Mouse (Mus musculus) forebrain, embryonic 11.5 days (tissue): ENCODE measurements around the gene Fgf8. TPM values are rescaled to one million over a fixed set of nuclear protein-coding genes. Genes with fewer than 3 reads are reported as not detected.

ENCODE experiments used
- ATAC-seq: fragments of 200-750 bp; cut with Nextera tagmentation; replicated peaks from 2 replicates; pipeline ENCODE4 v1.8.0; 2017; ENCODE audit warnings: moderate TSS enrichment; ENCODE audit not compliant: low FRiP score
- DNase-seq: peaks from one replicate; pipeline ENCODE4 v3.0.0-alpha.2; 2017; ENCODE audit warnings: low spot score
- H3K27ac ChIP-seq: fragments of 300-500 bp; sonication (generic); 2 replicates; pipeline ENCODE4 v1.5.1; 2014; ENCODE audit warnings: low read depth, low read length
- H3K27me3 ChIP-seq: fragments of 300-500 bp; sonication (generic); 2 replicates; pipeline ENCODE4 v1.6.1; 2014; ENCODE audit warnings: mild to moderate bottlenecking, low read length, mixed read lengths; ENCODE audit not compliant: control insufficient read depth, insufficient read depth
- H3K36me3 ChIP-seq: fragments of 300-500 bp; sonication (generic); 2 replicates; pipeline ENCODE4 v1.6.1; 2014; ENCODE audit warnings: mild to moderate bottlenecking, low read length, moderate library complexity, mixed read lengths; ENCODE audit not compliant: control insufficient read depth, insufficient read depth
- H3K4me1 ChIP-seq: fragments of 300-500 bp; sonication (generic); replicated peaks from 2 replicates; pipeline ENCODE4 v1.6.1; 2014; ENCODE audit warnings: low read length, mixed read lengths; ENCODE audit not compliant: control insufficient read depth, insufficient read depth
- H3K4me2 ChIP-seq: fragments of 300-500 bp; sonication (generic); 2 replicates; pipeline ENCODE4 v1.6.1; 2014; ENCODE audit warnings: low read depth, mild to moderate bottlenecking, low read length, moderate library complexity, mixed read lengths; ENCODE audit not compliant: severe bottlenecking
- H3K4me3 ChIP-seq: fragments of 300-500 bp; sonication (generic); 2 replicates; pipeline ENCODE4 v1.5.1; 2014; ENCODE audit warnings: low read depth, low read length
- H3K9ac ChIP-seq: fragments of 300-500 bp; sonication (generic); 2 replicates; pipeline ENCODE4 v1.6.1; 2014; ENCODE audit warnings: low read length
- H3K9me3 ChIP-seq: fragments of 300-500 bp; sonication (generic); 2 replicates; pipeline ENCODE4 v1.6.1; 2016; ENCODE audit warnings: low read length, mixed read lengths; ENCODE audit not compliant: control insufficient read depth
- WGBS: fragments of 180-500 bp; shearing (Covaris S2); extraction: QIAGEN DNeasy Blood & Tissue Kit; methylation state at CpG from one replicate; pipeline ENCODE4 v1.1.7; 2014; 5-methylcytosine and 5-hydroxymethylcytosine counted together
- polyA plus RNA-seq: library from polyadenylated mRNA; unstranded; fragments of >200 nt; fragmentation: Nextera tagmentation; extraction: Ambion mirVana; gene quantifications from 2 replicates; pipeline ENCODE4 v1.2.1, GENCODE M21; 2014

The Fgf8 gene
- polyA plus RNA-seq, 1 experiment from 2014 or later, result 18.3 TPM

- no peaks in the 10 kb centered on the region for H3K36me3 ChIP-seq
- WGBS, result 6% methylated on average over 19 of the region's 23 CpGs
- peak overlapping the region; percentile 27 for H3K9ac ChIP-seq
- peak overlapping the region; percentile 13; the same call in 1 of the 2 replicates for H3K4me3 ChIP-seq
- H3K27me3 ChIP-seq, result peaks cover 93% of the 10 kb centered on the region
- no peak overlapping the region for H3K27ac ChIP-seq
- peak; percentile 57 for DNase-seq
- peak overlapping the region; percentile 44 for H3K4me2 ChIP-seq
- ATAC-seq, result no peak; the same call in 1 of the 2 replicates
- no peaks in the 10 kb centered on the region for H3K9me3 ChIP-seq
- H3K4me1 ChIP-seq, result peaks cover 11% of the 10 kb centered on the region
Measured at GRCm38 (mm10) chr19:45737208-45737845, 5.4 kb downstream of the Fgf8 start.

- Histone ChIP-seq H3K27ac (no peak overlapping the region), H3K4me3 (peak overlapping the region; percentile 13; the same call in 1 of the 2 replicates), H3K4me2 (peak overlapping the region; percentile 44), H3K9ac (peak overlapping the region; percentile 27), H3K27me3 (peaks cover 91% of the 10 kb centered on the region), H3K36me3 (no peaks in the 10 kb centered on the region), H3K4me1 (peaks cover 8% of the 10 kb centered on the region), H3K9me3 (no peaks in the 10 kb centered on the region)
- DNase-seq (peak; percentile 75), ATAC-seq (no peak)
- WGBS, result under 1% methylated on average over 28 of the region's 28 CpGs
Measured at GRCm38 (mm10) chr19:45736855-45737207, 5.9 kb downstream of the Fgf8 start.

GRCm38 (mm10) chr19:45736241-45736640 lies 6.5 kb downstream of the Fgf8 start:
- WGBS, result 56% methylated on average over 1 of the region's 1 CpGs
- Histone ChIP-seq H3K27ac (no peak overlapping the region), H3K27me3 (peaks cover 87% of the 10 kb centered on the region), H3K36me3 (no peaks in the 10 kb centered on the region), H3K4me1 (peaks cover 8% of the 10 kb centered on the region), H3K4me3 (no peak overlapping the region), H3K9me3 (no peaks in the 10 kb centered on the region), H3K4me2 (no peak overlapping the region), H3K9ac (no peak overlapping the region)
- DNase-seq (no peak), ATAC-seq (no peak)

GRCm38 (mm10) chr19:45734762-45735161 lies 8.0 kb downstream of the Fgf8 start:
- H3K4me2 ChIP-seq, result no peak overlapping the region
- H3K9me3 ChIP-seq, result no peaks in the 10 kb centered on the region
- no peak for ATAC-seq
- H3K36me3 ChIP-seq, result no peaks in the 10 kb centered on the region
- H3K27ac ChIP-seq, result no peak overlapping the region
- H3K4me3 ChIP-seq, result no peak overlapping the region
- H3K9ac ChIP-seq, result no peak overlapping the region
- peaks cover 74% of the 10 kb centered on the region for H3K27me3 ChIP-seq
- WGBS, result 39% methylated on average over 7 of the region's 7 CpGs
- H3K4me1 ChIP-seq, result peaks cover 5% of the 10 kb centered on the region
- DNase-seq, result no peak

GRCm38 (mm10) chr19:45734191-45734590 lies 8.5 kb downstream of the Fgf8 start:
- H3K9ac ChIP-seq, result no peak overlapping the region
- no peak overlapping the region for H3K27ac ChIP-seq
- DNase-seq (no peak), ATAC-seq (no peak)
- no peak overlapping the region for H3K4me2 ChIP-seq
- H3K36me3 ChIP-seq, result no peaks in the 10 kb centered on the region
- peaks cover 68% of the 10 kb centered on the region for H3K27me3 ChIP-seq
- no peaks in the 10 kb centered on the region for H3K9me3 ChIP-seq
- no peak overlapping the region for H3K4me3 ChIP-seq
- H3K4me1 ChIP-seq, result peaks cover 5% of the 10 kb centered on the region
- 67% methylated on average over 5 of the region's 5 CpGs for WGBS

GRCm38 (mm10) chr19:45733564-45733963 lies 9.2 kb downstream of the Fgf8 start:
- Histone ChIP-seq H3K36me3 (no peaks in the 10 kb centered on the region), H3K9ac (no peak overlapping the region), H3K27ac (no peak overlapping the region), H3K9me3 (no peaks in the 10 kb centered on the region), H3K4me2 (no peak overlapping the region), H3K27me3 (peaks cover 62% of the 10 kb centered on the region), H3K4me3 (no peak overlapping the region), H3K4me1 (peaks cover 5% of the 10 kb centered on the region)
- ATAC-seq (no peak), DNase-seq (no peak)
- WGBS, result 19% methylated on average over 10 of the region's 10 CpGs

- 86% methylated on average over 7 of the region's 7 CpGs for WGBS
- ATAC-seq (no peak), DNase-seq (no peak)
- Histone ChIP-seq H3K9me3 (no peaks in the 10 kb centered on the region), H3K36me3 (no peaks in the 10 kb centered on the region), H3K9ac (no peak overlapping the region), H3K27ac (no peak overlapping the region), H3K4me3 (no peak overlapping the region), H3K27me3 (peaks cover 46% of the 10 kb centered on the region), H3K4me2 (no peak overlapping the region), H3K4me1 (no peaks in the 10 kb centered on the region)
Measured at GRCm38 (mm10) chr19:45731658-45732057, 11.1 kb downstream of the Fgf8 start.

- H3K27ac ChIP-seq, result no peak overlapping the region
- H3K9ac ChIP-seq, result no peak overlapping the region
- H3K27me3 ChIP-seq, result peaks cover 34% of the 10 kb centered on the region
- 80% methylated on average over 8 of the region's 8 CpGs for WGBS
- H3K4me1 ChIP-seq, result no peaks in the 10 kb centered on the region
- ATAC-seq (no peak), DNase-seq (no peak)
- H3K4me3 ChIP-seq, result no peak overlapping the region
- H3K9me3 ChIP-seq, result no peaks in the 10 kb centered on the region
- H3K36me3 ChIP-seq, result no peaks in the 10 kb centered on the region
- H3K4me2 ChIP-seq, result no peak overlapping the region
Measured at GRCm38 (mm10) chr19:45730042-45730441, 12.7 kb downstream of the Fgf8 start.

- Histone ChIP-seq H3K4me3 (no peak overlapping the region), H3K27me3 (peaks cover 9% of the 10 kb centered on the region), H3K36me3 (no peaks in the 10 kb centered on the region), H3K4me2 (no peak overlapping the region), H3K27ac (no peak overlapping the region), H3K9ac (no peak overlapping the region), H3K9me3 (no peaks in the 10 kb centered on the region), H3K4me1 (no peaks in the 10 kb centered on the region)
- ATAC-seq (no peak), DNase-seq (no peak)
- 71% methylated on average over 10 of the region's 10 CpGs for WGBS
Measured at GRCm38 (mm10) chr19:45727231-45727630, 15.5 kb downstream of the Fgf8 start.
